In the genomic region with DNA sequence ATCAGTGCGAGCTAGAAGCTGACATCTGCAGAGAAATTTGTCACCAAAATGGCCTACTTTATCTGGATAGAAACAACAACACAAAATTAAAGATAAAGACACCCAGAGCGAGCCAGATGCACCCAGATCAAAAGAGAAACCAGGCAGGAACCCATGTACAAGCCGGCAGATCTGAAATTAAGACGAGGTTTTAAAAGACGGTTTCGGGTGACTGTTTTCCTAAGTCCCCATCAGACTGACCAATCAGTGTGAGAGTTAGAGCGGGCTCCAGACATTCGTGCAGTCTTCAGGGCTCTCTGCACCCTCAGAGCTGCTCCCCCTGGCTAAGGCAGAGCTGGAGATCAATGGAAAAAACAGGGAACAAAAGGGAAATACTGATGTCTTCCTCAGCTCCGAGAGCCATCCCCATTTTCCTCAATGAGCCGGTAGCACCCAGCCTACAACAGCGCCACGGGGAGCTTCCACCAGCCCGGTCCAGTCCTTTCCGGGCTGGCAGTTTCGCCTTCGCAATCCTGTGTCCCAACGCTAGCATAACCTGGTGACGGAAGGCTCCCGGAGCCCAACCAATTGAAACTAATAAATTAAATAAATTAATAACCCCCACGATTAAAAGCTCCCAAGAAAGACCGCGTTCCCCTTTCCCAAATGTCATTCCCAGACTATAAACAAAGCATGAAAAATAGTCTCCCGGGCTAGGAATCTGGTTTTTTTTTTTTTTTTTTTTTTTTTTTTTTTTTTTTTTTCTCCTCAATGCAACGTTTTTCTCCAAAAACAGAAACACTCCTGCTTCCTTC, we compare ENCODE assay signal across 8 mouse cellular contexts. TPM values are rescaled to one million over a fixed set of nuclear protein-coding genes. Genes with fewer than 3 reads are reported as not detected.
DNase-seq lines count a peak whose midpoint lies in the region; ATAC-seq lines count a peak whose summit lies in the region.

No protein-coding gene starts in this region.

- H3K4me2 ChIP-seq in forebrain, embryonic 15.5 days (replicated peaks) = peak overlapping the region; percentile 54
- peak overlapping the region; percentile 91 for H3K4me2 ChIP-seq in lung, embryonic 15.5 days

- peak; percentile 79 for DNase-seq in Muller cell, postnatal 12 days (ENCODE audit: inconsistent ontology term)
- peak; percentile 66 for DNase-seq in cerebellum, adult 11-12 months
- DNase-seq in heart, postnatal 4 days = peak; percentile 60
- DNase-seq in layer of hippocampus, adult 8-10 months (ENCODE audit: low spot score in 2 of 2) = peak; percentile 25 to 33
- peak; percentile 42 for DNase-seq in ovary, postnatal 14 days (ENCODE audit: low spot score)
- DNase-seq in urinary bladder, postnatal 14 days (ENCODE audit: low spot score) = peak; percentile 46

- H3K4me1 ChIP-seq in forebrain, embryonic 15.5 days = peaks cover 34% of the 10 kb centered on the region
- peaks cover 39% of the 10 kb centered on the region for H3K4me1 ChIP-seq in lung, embryonic 15.5 days

- no peaks in the 10 kb centered on the region for H3K9me3 ChIP-seq in forebrain, embryonic 15.5 days
- H3K9me3 ChIP-seq in lung, embryonic 15.5 days = no peaks in the 10 kb centered on the region

- H3K9ac ChIP-seq in forebrain, embryonic 15.5 days (replicated peaks) = peak overlapping the region; percentile 71
- H3K9ac ChIP-seq in lung, embryonic 15.5 days = peak overlapping the region; percentile 88

- no peaks in the 10 kb centered on the region for H3K27me3 ChIP-seq in forebrain, embryonic 15.5 days
- H3K27me3 ChIP-seq in lung, embryonic 15.5 days = 0 out of 2 replicates have a peak, but pooled peaks cover 3% of the 10 kb centered on the region

- H3K27ac ChIP-seq in forebrain, embryonic 15.5 days (replicated peaks) = peak overlapping the region; percentile 82
- H3K27ac ChIP-seq in lung, embryonic 15.5 days = peak overlapping the region; percentile 94

- ATAC-seq in forebrain, embryonic 15.5 days (replicated peaks) = peak; percentile 60
- ATAC-seq in lung, embryonic 15.5 days (ENCODE audit: borderline replicate concordance, extremely low read depth, low FRiP score, low TSS enrichment) = peak; percentile 68; the same call in 1 of the 2 replicates

- peak overlapping the region; percentile 70 for H3K4me3 ChIP-seq in forebrain, embryonic 15.5 days
- peak overlapping the region; percentile 96 for H3K4me3 ChIP-seq in lung, embryonic 15.5 days

- no peaks in the 10 kb centered on the region for H3K36me3 ChIP-seq in forebrain, embryonic 15.5 days
- H3K36me3 ChIP-seq in lung, embryonic 15.5 days = no peaks in the 10 kb centered on the region

- under 1% methylated on average over 24 of the region's 24 CpGs for WGBS in forebrain, embryonic 15.5 days
- 0% methylated on average over 24 of the region's 24 CpGs for WGBS in lung, embryonic 15.5 days

RNA-seq across cellular contexts. Expression of a gene that starts 1.1 kb away (rescaled TPM):
- polyA plus RNA-seq in forebrain, embryonic 15.5 days (2015; fragmentation: Nextera tagmentation; extraction: Ambion mirVana) = 86.4 and 90.5 TPM in 2 replicates
- total RNA-seq in heart, postnatal 4 days (2021) = 100 to 1,000 TPM; 113 to 131 TPM
- total RNA-seq in layer of hippocampus, adult 8-10 months (2022) = 10 to 100 TPM; 49.1 to 69.4 (median 57.0) TPM
- polyA plus RNA-seq in lung, embryonic 15.5 days (2015; fragmentation: Nextera tagmentation; extraction: Ambion mirVana) = 60.9 and 63.5 TPM in 2 replicates

Comparison
In these comparisons a context has a peak if more than half of its experiments do, and no peak if none do; other contexts are left out.
1. Peak in every context shown above with its lines: DNase-seq, ATAC-seq, H3K4me3 ChIP-seq and H3K27ac ChIP-seq.
2. DNase-seq: peak in every context shown above with its lines; median percentile 79 in Muller cell, postnatal 12 days; 66 in cerebellum, adult 11-12 months; 60 in heart, postnatal 4 days; 46 in urinary bladder, postnatal 14 days; 42 in ovary, postnatal 14 days; 29 in layer of hippocampus, adult 8-10 months.